Mouse (Mus musculus): Measurements from ENCODE around the gene Ptgds. TPM values are rescaled to one million over a fixed set of nuclear protein-coding genes. Genes with fewer than 3 reads are reported as not detected.

Ptgds gene
- polyA plus RNA-seq, 1 experiment from 2014 or later: 1.2 TPM

DNA sequence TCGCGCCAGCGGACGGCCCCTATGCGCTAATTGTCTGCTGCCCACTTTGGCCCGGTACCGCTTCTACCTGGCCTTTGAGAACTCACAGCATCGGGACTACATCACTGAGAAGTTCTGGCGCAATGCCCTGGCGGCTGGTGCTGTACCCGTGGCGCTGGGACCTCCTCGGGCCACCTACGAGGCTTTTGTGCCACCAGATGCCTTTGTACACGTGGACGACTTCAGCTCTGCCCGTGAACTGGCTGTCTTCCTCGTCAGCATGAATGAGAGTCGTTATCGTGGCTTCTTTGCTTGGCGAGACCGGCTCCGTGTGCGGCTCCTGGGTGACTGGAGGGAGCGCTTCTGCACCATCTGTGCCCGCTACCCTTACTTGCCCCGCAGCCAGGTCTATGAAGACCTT is 44.4 kb downstream of the Ptgds start:
- ATAC-seq: no peak
- no peaks in the 10 kb centered on the region for H3K9me3 ChIP-seq (ENCODE audit: control insufficient read depth)
- H3K4me1 ChIP-seq (replicated peaks; ENCODE audit: control insufficient read depth, insufficient read depth, low read length): peaks cover 2% of the 10 kb centered on the region; the same call in 1 of the 2 replicates
- WGBS: 53% methylated on average over 27 of the region's 27 CpGs
- no peak overlapping the region for H3K4me2 ChIP-seq (replicated peaks; ENCODE audit: low read depth)
- no peak overlapping the region for H3K27ac ChIP-seq (ENCODE audit: low read depth, low read length)
- H3K36me3 ChIP-seq (ENCODE audit: control insufficient read depth, insufficient read depth): no peaks in the 10 kb centered on the region
- TF ChIP-seq CTCF (IDR thresholded peaks at IDR 0.05; ENCODE audit: low read depth): no peak
- no peak overlapping the region for H3K9ac ChIP-seq (ENCODE audit: low read depth, low read length)
- peaks cover 9% of the 10 kb centered on the region; the same call in 1 of the 2 replicates for H3K27me3 ChIP-seq (replicated peaks; ENCODE audit: control insufficient read depth, insufficient read depth, low read length)
- H3K4me3 ChIP-seq (ENCODE audit: low read depth, low read length): no peak overlapping the region

DNA sequence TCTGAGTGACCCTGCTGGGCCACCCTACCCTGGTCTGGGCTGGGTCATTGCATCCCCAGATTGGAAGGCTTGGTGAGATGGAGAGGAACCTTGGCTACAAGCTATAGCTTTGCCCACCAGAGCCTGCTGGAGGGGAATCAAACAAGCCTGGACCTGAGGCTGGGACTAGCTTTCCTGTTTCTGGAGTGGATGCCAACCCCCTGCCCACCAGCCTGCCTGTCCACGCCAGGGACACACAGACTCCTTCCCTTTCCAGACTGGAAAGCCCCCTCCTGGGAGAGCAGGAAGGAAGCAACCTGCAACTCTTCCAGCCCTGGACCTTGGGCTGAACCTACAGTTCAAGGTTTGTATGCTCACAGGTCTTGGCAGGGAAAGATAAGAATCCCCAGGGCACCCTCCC is 46.2 kb downstream of the Ptgds start:
- Histone ChIP-seq H3K27me3 (replicated peaks; ENCODE audit: control insufficient read depth, insufficient read depth, low read length) (peaks cover 9% of the 10 kb centered on the region; the same call in 1 of the 2 replicates), H3K4me2 (replicated peaks; ENCODE audit: low read depth) (no peak overlapping the region), H3K36me3 (ENCODE audit: control insufficient read depth, insufficient read depth) (no peaks in the 10 kb centered on the region), H3K4me1 (replicated peaks; ENCODE audit: control insufficient read depth, insufficient read depth, low read length) (peaks cover 2% of the 10 kb centered on the region; the same call in 1 of the 2 replicates), H3K9me3 (ENCODE audit: control insufficient read depth) (no peaks in the 10 kb centered on the region), H3K27ac (ENCODE audit: low read depth, low read length) (no peak overlapping the region), H3K9ac (ENCODE audit: low read depth, low read length) (no peak overlapping the region), H3K4me3 (ENCODE audit: low read depth, low read length) (no peak overlapping the region)
- ATAC-seq: no peak
- WGBS: 61% methylated on average over 1 of the region's 1 CpGs
- no peak for TF ChIP-seq CTCF (IDR thresholded peaks at IDR 0.05; ENCODE audit: low read depth)

DNA sequence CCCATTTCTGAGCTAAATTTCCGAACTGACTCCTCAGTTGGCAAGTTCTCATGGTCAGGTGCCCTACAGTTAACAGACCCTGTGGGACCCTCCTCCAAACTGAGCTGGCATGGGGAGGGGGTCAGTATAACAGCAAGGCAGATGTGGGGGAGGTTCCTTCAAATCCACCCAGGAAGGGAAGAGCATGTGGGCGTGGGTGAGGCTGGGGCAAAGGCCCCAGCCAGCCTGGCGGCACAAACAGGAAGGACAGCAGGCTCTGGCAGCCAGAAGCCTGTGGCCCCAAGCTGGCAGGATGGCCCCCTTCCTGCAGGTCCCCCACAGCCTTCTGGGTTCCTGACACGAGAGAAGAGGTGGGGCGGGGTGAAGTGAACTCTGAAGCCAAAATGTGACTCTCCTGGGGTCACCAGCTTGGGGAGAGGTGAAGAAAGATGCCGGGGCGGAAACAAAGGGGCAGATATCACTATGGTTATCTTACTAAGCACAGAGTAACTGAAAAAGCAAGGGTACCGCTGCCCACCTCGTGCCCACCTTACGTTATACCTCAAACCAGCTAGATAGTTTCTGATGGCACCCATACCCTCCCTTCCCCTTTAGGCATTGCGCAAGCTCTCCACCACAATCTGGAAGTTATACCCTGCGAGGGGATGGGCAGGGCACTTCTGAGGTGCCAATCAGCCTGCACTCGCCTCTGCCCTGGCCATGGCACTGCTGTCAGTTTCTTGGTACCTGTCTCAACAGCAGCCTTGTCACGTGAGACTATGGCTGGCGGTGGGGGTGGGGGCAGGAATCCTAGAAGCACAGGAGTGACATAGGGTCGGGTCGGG is 47.0 kb downstream of the Ptgds start, which contains the start of gene Fut7:
Gene Fut7 (plus strand): TSS at position 681 of the 824 bp plus-strand sequence.
- 52% methylated on average over 17 of the region's 17 CpGs for WGBS
- H3K4me3 ChIP-seq (ENCODE audit: low read depth, low read length): no peak within 1 kb of the TSS
- 0 out of 2 replicates have a peak, but pooled peaks have one; percentile 7 for TF ChIP-seq CTCF (IDR thresholded peaks at IDR 0.05; ENCODE audit: low read depth)
- H3K9me3 ChIP-seq (ENCODE audit: control insufficient read depth): no peaks in the 10 kb centered on the region
- no peaks in the 10 kb centered on the region for H3K36me3 ChIP-seq (ENCODE audit: control insufficient read depth, insufficient read depth)
- ATAC-seq: no peak
- no peak within 1 kb of the TSS for H3K27ac ChIP-seq (ENCODE audit: low read depth, low read length)
- no peak within 1 kb of the TSS for H3K9ac ChIP-seq (ENCODE audit: low read depth, low read length)
- 0 out of 2 replicates have a peak, but pooled peaks cover 2% of the 10 kb centered on the region for H3K4me1 ChIP-seq (replicated peaks; ENCODE audit: control insufficient read depth, insufficient read depth, low read length)
- peaks cover 9% of the 10 kb centered on the region; the same call in 1 of the 2 replicates for H3K27me3 ChIP-seq (replicated peaks; ENCODE audit: control insufficient read depth, insufficient read depth, low read length)
- no peak within 1 kb of the TSS for H3K4me2 ChIP-seq (replicated peaks; ENCODE audit: low read depth)

DNA sequence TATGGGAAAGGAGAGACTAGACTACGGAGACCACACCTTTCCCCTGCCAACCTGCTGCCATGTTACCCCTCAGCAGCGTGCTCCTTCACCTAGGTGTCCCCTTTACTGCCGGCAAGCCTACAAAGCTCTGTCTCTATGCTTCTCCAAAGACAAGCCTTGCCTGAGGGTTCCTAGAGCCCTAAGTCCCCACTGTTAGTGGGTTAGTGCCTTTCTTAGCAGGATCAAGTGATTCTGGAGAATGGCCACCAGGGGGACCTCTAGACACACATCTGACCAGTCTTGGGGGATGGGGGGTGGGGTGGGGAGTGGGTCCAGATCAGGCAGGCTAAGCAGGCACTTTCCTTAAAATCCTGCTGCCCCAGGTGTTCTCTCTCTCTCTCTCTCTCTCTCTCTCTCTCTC is 48.0 kb downstream of the Ptgds start:
- Histone ChIP-seq H3K36me3 (ENCODE audit: control insufficient read depth, insufficient read depth) (no peaks in the 10 kb centered on the region), H3K27me3 (replicated peaks; ENCODE audit: control insufficient read depth, insufficient read depth, low read length) (peaks cover 9% of the 10 kb centered on the region; the same call in 1 of the 2 replicates), H3K4me2 (replicated peaks; ENCODE audit: low read depth) (no peak overlapping the region), H3K4me1 (replicated peaks; ENCODE audit: control insufficient read depth, insufficient read depth, low read length) (0 out of 2 replicates have a peak, but pooled peaks cover 2% of the 10 kb centered on the region), H3K9ac (ENCODE audit: low read depth, low read length) (no peak overlapping the region), H3K4me3 (ENCODE audit: low read depth, low read length) (no peak overlapping the region), H3K9me3 (ENCODE audit: control insufficient read depth) (no peaks in the 10 kb centered on the region), H3K27ac (ENCODE audit: low read depth, low read length) (no peak overlapping the region)
- no peak for ATAC-seq
- 26% methylated on average over 3 of the region's 3 CpGs for WGBS
- TF ChIP-seq CTCF (IDR thresholded peaks at IDR 0.05; ENCODE audit: low read depth): peak; percentile 78

DNA sequence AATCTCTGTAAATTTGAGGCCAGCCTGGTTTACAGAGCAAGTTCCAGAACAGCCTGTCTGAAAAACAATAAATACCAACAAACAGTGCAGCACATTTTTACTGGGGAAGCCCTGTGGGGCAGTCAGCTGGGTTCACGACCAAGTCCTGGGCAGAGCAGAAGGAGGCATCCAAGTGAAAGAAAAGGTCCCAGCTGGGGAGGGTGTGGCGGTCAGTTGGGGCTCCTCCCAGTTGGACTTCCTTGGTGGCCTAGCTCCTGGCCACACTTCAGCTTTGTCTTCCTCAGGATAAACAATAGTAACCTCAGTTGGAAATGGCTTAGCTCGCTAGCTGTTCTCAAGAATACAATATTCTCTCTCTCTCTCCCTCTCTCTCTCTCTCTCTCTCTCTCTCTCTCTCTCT is 52.4 kb downstream of the Ptgds start:
- H3K4me3 ChIP-seq (ENCODE audit: low read depth, low read length): no peak overlapping the region

More for the DNA sequence above, 52.4 kb downstream of the Ptgds start:
- Histone ChIP-seq H3K9me3 (ENCODE audit: control insufficient read depth) (no peaks in the 10 kb centered on the region), H3K4me2 (replicated peaks; ENCODE audit: low read depth) (no peak overlapping the region), H3K27me3 (replicated peaks; ENCODE audit: control insufficient read depth, insufficient read depth, low read length) (no peaks in the 10 kb centered on the region), H3K9ac (ENCODE audit: low read depth, low read length) (no peak overlapping the region), H3K36me3 (ENCODE audit: control insufficient read depth, insufficient read depth) (no peaks in the 10 kb centered on the region), H3K27ac (ENCODE audit: low read depth, low read length) (no peak overlapping the region), H3K4me1 (replicated peaks; ENCODE audit: control insufficient read depth, insufficient read depth, low read length) (no peaks in the 10 kb centered on the region)
- TF ChIP-seq CTCF (IDR thresholded peaks at IDR 0.05; ENCODE audit: low read depth): no peak
- 37% methylated on average over 3 of the region's 3 CpGs for WGBS
- no peak for ATAC-seq

Small RNA genes within 50 kb of the gene (microRNA-seq; reads per million reads assigned to microRNA genes)
- not detected for gene Mir3087

Other genes starting within 250 kb of the Ptgds start
- gene Tubb4b, start 245.3 kb downstream of the Ptgds start, polyA plus RNA-seq (2015; fragmentation: Nextera tagmentation; extraction: Ambion mirVana): 453 and 466 TPM in 2 replicates
- 34.0 and 37.6 TPM in 2 replicates for gene Slc34a3, start 235.7 kb downstream of the Ptgds start, polyA plus RNA-seq (2015; fragmentation: Nextera tagmentation; extraction: Ambion mirVana)
- 0.09 and 0.25 TPM in 2 replicates for gene Rnf224, start 233.3 kb downstream of the Ptgds start, polyA plus RNA-seq (2015; fragmentation: Nextera tagmentation; extraction: Ambion mirVana)
- gene Rnf208, start 227.8 kb downstream of the Ptgds start, polyA plus RNA-seq (2015; fragmentation: Nextera tagmentation; extraction: Ambion mirVana): 51.9 and 59.4 TPM in 2 replicates
- 16.5 and 20.7 TPM in 2 replicates for gene Cysrt1, start 227.6 kb downstream of the Ptgds start, polyA plus RNA-seq (2015; fragmentation: Nextera tagmentation; extraction: Ambion mirVana)
- 10.4 and 12.3 TPM in 2 replicates for gene AL732309.1, start 223.2 kb downstream of the Ptgds start, polyA plus RNA-seq (2015; fragmentation: Nextera tagmentation; extraction: Ambion mirVana)
- gene Tmem203, start 214.6 kb downstream of the Ptgds start, polyA plus RNA-seq (2015; fragmentation: Nextera tagmentation; extraction: Ambion mirVana): 40.3 and 44.9 TPM in 2 replicates
- gene Tprn, start 207.4 kb downstream of the Ptgds start, polyA plus RNA-seq (2015; fragmentation: Nextera tagmentation; extraction: Ambion mirVana): 62.0 and 68.3 TPM in 2 replicates
- 105 and 108 TPM in 2 replicates for gene Ssna1, start 197.6 kb downstream of the Ptgds start, polyA plus RNA-seq (2015; fragmentation: Nextera tagmentation; extraction: Ambion mirVana)
- gene Anapc2, start 197.6 kb downstream of the Ptgds start, polyA plus RNA-seq (2015; fragmentation: Nextera tagmentation; extraction: Ambion mirVana): 41.6 and 43.4 TPM in 2 replicates
- gene Tmem210, start 181.9 kb downstream of the Ptgds start, polyA plus RNA-seq (2015; fragmentation: Nextera tagmentation; extraction: Ambion mirVana): not detected in 2 replicates
- gene Lrrc26, start 180.1 kb downstream of the Ptgds start, polyA plus RNA-seq (2015; fragmentation: Nextera tagmentation; extraction: Ambion mirVana): 5.5 and 6.6 TPM in 2 replicates
- gene Grin1, start 150.9 kb downstream of the Ptgds start, polyA plus RNA-seq (2015; fragmentation: Nextera tagmentation; extraction: Ambion mirVana): 0.78 and 0.90 TPM in 2 replicates
- gene Man1b1, start 137.7 kb downstream of the Ptgds start, polyA plus RNA-seq (2015; fragmentation: Nextera tagmentation; extraction: Ambion mirVana): 44.7 and 50.2 TPM in 2 replicates
- 120 and 129 TPM in 2 replicates for gene Dpp7, start 113.7 kb downstream of the Ptgds start, polyA plus RNA-seq (2015; fragmentation: Nextera tagmentation; extraction: Ambion mirVana)
- gene Uap1l1, start 104.4 kb downstream of the Ptgds start, polyA plus RNA-seq (2015; fragmentation: Nextera tagmentation; extraction: Ambion mirVana): 668 and 708 TPM in 2 replicates
- 112 and 129 TPM in 2 replicates for gene Sapcd2, start 97.7 kb downstream of the Ptgds start, polyA plus RNA-seq (2015; fragmentation: Nextera tagmentation; extraction: Ambion mirVana)
- gene Entpd2, start 74.2 kb downstream of the Ptgds start, polyA plus RNA-seq (2015; fragmentation: Nextera tagmentation; extraction: Ambion mirVana): 33.9 and 38.1 TPM in 2 replicates
- gene Npdc1, start 70.7 kb downstream of the Ptgds start, polyA plus RNA-seq (2015; fragmentation: Nextera tagmentation; extraction: Ambion mirVana): 49.2 and 52.3 TPM in 2 replicates
- 0.26 and 0.27 TPM in 2 replicates for gene Fut7, start 46.8 kb downstream of the Ptgds start, polyA plus RNA-seq (2015; fragmentation: Nextera tagmentation; extraction: Ambion mirVana)
- 1.1 and 1.3 TPM in 2 replicates for gene Abca2, start 41.3 kb downstream of the Ptgds start, polyA plus RNA-seq (2015; fragmentation: Nextera tagmentation; extraction: Ambion mirVana)
- gene Clic3, start 13.2 kb downstream of the Ptgds start, polyA plus RNA-seq (2015; fragmentation: Nextera tagmentation; extraction: Ambion mirVana): 2.0 and 2.8 TPM in 2 replicates
- 41.2 and 46.2 TPM in 2 replicates for gene Paxx, start 9.0 kb downstream of the Ptgds start, polyA plus RNA-seq (2015; fragmentation: Nextera tagmentation; extraction: Ambion mirVana)
- 0.40 and 0.51 TPM in 2 replicates for gene Lcn12, start 23.9 kb upstream of the Ptgds start, polyA plus RNA-seq (2015; fragmentation: Nextera tagmentation; extraction: Ambion mirVana)
- gene Fbxw5, start 30.7 kb upstream of the Ptgds start, polyA plus RNA-seq (2015; fragmentation: Nextera tagmentation; extraction: Ambion mirVana): 38.5 and 40.2 TPM in 2 replicates
- 48.5 and 49.3 TPM in 2 replicates for gene C8g, start 31.7 kb upstream of the Ptgds start, polyA plus RNA-seq (2015; fragmentation: Nextera tagmentation; extraction: Ambion mirVana)
- 16.4 and 18.7 TPM in 2 replicates for gene Traf2, start 76.9 kb upstream of the Ptgds start, polyA plus RNA-seq (2015; fragmentation: Nextera tagmentation; extraction: Ambion mirVana)
- 481 and 496 TPM in 2 replicates for gene Edf1, start 87.8 kb upstream of the Ptgds start, polyA plus RNA-seq (2015; fragmentation: Nextera tagmentation; extraction: Ambion mirVana)
- gene Mamdc4, start 104.8 kb upstream of the Ptgds start, polyA plus RNA-seq (2015; fragmentation: Nextera tagmentation; extraction: Ambion mirVana): 588 and 718 TPM in 2 replicates
- gene Phpt1, start 105.2 kb upstream of the Ptgds start, polyA plus RNA-seq (2015; fragmentation: Nextera tagmentation; extraction: Ambion mirVana): 116 TPM in 2 replicates
- gene Ajm1, start 111.7 kb upstream of the Ptgds start, polyA plus RNA-seq (2015; fragmentation: Nextera tagmentation; extraction: Ambion mirVana): 0.68 and 0.78 TPM in 2 replicates
- 26.8 and 26.9 TPM in 2 replicates for gene Rabl6, start 138.5 kb upstream of the Ptgds start, polyA plus RNA-seq (2015; fragmentation: Nextera tagmentation; extraction: Ambion mirVana)
- gene Ccdc183, start 147.6 kb upstream of the Ptgds start, polyA plus RNA-seq (2015; fragmentation: Nextera tagmentation; extraction: Ambion mirVana): 0.09 and 0.16 TPM in 2 replicates
- 23.0 and 25.6 TPM in 2 replicates for gene Tmem141, start 152.0 kb upstream of the Ptgds start, polyA plus RNA-seq (2015; fragmentation: Nextera tagmentation; extraction: Ambion mirVana)
- 4.1 and 4.7 TPM in 2 replicates for gene Fcna, start 158.0 kb upstream of the Ptgds start, polyA plus RNA-seq (2015; fragmentation: Nextera tagmentation; extraction: Ambion mirVana)
- gene Lcn8, start 183.1 kb upstream of the Ptgds start, polyA plus RNA-seq (2015; fragmentation: Nextera tagmentation; extraction: Ambion mirVana): not detected in 2 replicates
- not detected in 2 replicates for gene Lcn5, start 187.9 kb upstream of the Ptgds start, polyA plus RNA-seq (2015; fragmentation: Nextera tagmentation; extraction: Ambion mirVana)
- not detected in 2 replicates for gene Lcn6, start 206.7 kb upstream of the Ptgds start, polyA plus RNA-seq (2015; fragmentation: Nextera tagmentation; extraction: Ambion mirVana)
- not detected in 2 replicates for gene Lcn10, start 212.7 kb upstream of the Ptgds start, polyA plus RNA-seq (2015; fragmentation: Nextera tagmentation; extraction: Ambion mirVana)
- gene Obp2a, start 230.0 kb upstream of the Ptgds start, polyA plus RNA-seq (2015; fragmentation: Nextera tagmentation; extraction: Ambion mirVana): not detected in 2 replicates
- gene Bmyc, start 236.7 kb upstream of the Ptgds start, polyA plus RNA-seq (2015; fragmentation: Nextera tagmentation; extraction: Ambion mirVana): 34.7 and 35.6 TPM in 2 replicates

All from intestine, postnatal 0 days (tissue).